Mouse (Mus musculus): Measurements from ENCODE around the gene Cyp2ab1. TPM values are rescaled to one million over a fixed set of nuclear protein-coding genes. Genes with fewer than 3 reads are reported as not detected.

Cyp2ab1 gene
- polyA plus RNA-seq, 1 experiment from 2014 or later = not detected

DNA sequence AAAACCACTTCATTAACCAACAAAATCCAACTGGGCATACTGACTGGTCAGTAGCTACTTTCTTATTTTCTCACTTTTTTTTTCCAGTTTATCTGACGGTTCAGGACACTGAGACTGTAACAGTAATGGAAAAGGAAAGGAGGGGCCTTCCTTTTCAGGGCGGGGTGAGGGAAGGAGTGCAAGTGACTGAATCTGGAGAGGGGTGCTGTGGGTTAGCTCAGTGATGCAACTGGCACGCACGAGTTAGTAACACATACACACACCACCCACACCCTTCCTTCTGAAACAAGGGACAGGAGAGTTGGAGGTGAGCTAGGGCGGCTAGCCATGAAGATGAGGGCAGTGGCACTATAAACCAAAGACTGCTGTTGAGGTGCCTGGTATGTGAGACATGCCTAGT lies 1.3 kb downstream of the Cyp2ab1 start:
- Histone ChIP-seq H3K4me2 (ENCODE audit: low read depth, low read length) (no peak overlapping the region), H3K27ac (ENCODE audit: low read depth) (no peak overlapping the region), H3K4me3 (ENCODE audit: low read depth, low read length) (no peak overlapping the region), H3K27me3 (ENCODE audit: insufficient read depth, low read length) (no peaks in the 10 kb centered on the region), H3K9me3 (ENCODE audit: low read length) (no peaks in the 10 kb centered on the region), H3K36me3 (replicated peaks; ENCODE audit: insufficient read depth, low read length) (no peaks in the 10 kb centered on the region), H3K9ac (replicated peaks) (no peak overlapping the region), H3K4me1 (ENCODE audit: insufficient read depth) (no peaks in the 10 kb centered on the region)
- TF ChIP-seq EP300 (IDR thresholded peaks at IDR 0.05; ENCODE audit: low read depth) = no peak
- TF ChIP-seq CTCF (IDR thresholded peaks at IDR 0.05; ENCODE audit: low read depth) = no peak
- DNase-seq (no peak), ATAC-seq (no peak)
- WGBS (ENCODE audit: insufficient replicate concordance) = 40% methylated on average over 5 of the region's 5 CpGs

DNA sequence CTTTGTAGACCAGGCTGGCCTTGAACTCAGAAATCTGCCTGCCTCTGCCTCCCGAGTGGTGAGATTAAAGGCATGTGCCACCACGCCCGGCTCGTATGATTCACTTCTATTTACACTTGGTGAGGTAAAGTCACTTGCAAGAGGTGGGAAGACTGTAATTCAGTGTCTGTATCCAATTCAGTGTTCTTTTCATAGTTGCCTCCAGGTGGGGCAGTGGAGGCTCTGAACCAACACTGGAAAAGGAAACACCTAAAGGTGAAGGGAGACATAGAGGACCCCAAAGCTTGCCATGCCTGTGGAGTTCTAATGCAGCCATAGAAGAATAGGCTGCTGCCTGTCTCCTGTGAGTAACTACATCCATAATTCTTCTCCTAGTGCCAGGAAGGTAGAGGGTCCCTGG lies 2.9 kb downstream of the Cyp2ab1 start:
- 70% methylated on average over 4 of the region's 4 CpGs for WGBS (ENCODE audit: insufficient replicate concordance)
- no peaks in the 10 kb centered on the region for H3K9me3 ChIP-seq (ENCODE audit: low read length)
- H3K27ac ChIP-seq (ENCODE audit: low read depth) = no peak overlapping the region
- ATAC-seq = no peak
- TF ChIP-seq CTCF (IDR thresholded peaks at IDR 0.05; ENCODE audit: low read depth) (peak; percentile 33), EP300 (IDR thresholded peaks at IDR 0.05; ENCODE audit: low read depth) (no peak)
- H3K36me3 ChIP-seq (replicated peaks; ENCODE audit: insufficient read depth, low read length) = no peaks in the 10 kb centered on the region
- no peak overlapping the region for H3K9ac ChIP-seq (replicated peaks)
- H3K4me3 ChIP-seq (ENCODE audit: low read depth, low read length) = no peak overlapping the region
- no peaks in the 10 kb centered on the region for H3K4me1 ChIP-seq (ENCODE audit: insufficient read depth)
- no peak overlapping the region for H3K4me2 ChIP-seq (ENCODE audit: low read depth, low read length)
- no peak for DNase-seq
- no peaks in the 10 kb centered on the region for H3K27me3 ChIP-seq (ENCODE audit: insufficient read depth, low read length)

DNA sequence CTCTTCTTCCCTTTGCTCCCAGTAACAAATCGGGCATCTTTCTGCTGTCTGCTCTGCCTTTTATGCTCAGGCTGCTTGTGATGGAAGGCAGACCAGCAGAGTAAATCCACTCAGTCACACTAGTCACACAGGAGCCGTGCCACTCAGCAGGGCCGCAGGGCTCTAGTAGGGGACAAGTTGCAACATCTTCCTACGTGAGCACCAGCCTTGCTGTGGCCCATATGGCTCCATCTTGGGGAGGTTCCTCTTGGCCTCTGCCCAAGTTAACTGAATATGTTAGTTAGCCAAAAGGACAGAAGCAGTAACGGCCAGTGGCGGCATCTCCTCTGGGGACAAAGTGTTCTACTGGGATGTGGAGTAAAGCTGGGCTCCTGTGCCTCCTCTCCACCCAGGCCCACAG lies 8.4 kb downstream of the Cyp2ab1 start:
- DNase-seq = peak; percentile 30
- Histone ChIP-seq H3K27me3 (ENCODE audit: insufficient read depth, low read length) (no peaks in the 10 kb centered on the region), H3K4me2 (ENCODE audit: low read depth, low read length) (no peak overlapping the region), H3K27ac (ENCODE audit: low read depth) (no peak overlapping the region), H3K9ac (replicated peaks) (no peak overlapping the region), H3K36me3 (replicated peaks; ENCODE audit: insufficient read depth, low read length) (no peaks in the 10 kb centered on the region), H3K4me1 (ENCODE audit: insufficient read depth) (no peaks in the 10 kb centered on the region), H3K4me3 (ENCODE audit: low read depth, low read length) (no peak overlapping the region), H3K9me3 (ENCODE audit: low read length) (no peaks in the 10 kb centered on the region)
- ATAC-seq = peak; percentile 68
- WGBS (ENCODE audit: insufficient replicate concordance) = 60% methylated on average over 6 of the region's 6 CpGs
- TF ChIP-seq CTCF (IDR thresholded peaks at IDR 0.05; ENCODE audit: low read depth) (no peak), EP300 (IDR thresholded peaks at IDR 0.05; ENCODE audit: low read depth) (no peak)

DNA sequence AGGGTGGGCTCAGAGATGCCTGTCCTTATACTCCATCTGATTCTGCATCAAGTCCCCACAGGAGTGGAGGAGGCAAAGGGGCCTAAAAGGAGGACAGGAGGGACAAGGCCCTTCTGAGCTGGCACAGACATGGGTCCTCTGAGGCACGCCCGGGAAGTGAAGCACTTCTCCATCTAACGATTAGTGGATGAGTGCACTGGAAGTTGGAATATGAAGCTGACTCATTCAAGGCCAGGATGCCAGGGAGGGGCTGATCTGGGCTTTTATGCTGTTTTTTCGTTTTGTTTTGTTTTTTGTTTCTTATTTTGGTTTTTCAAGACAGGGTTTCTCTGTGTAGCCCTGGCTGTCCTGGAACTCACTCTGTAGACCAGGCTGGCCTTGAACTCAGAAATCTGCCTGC lies 9.9 kb downstream of the Cyp2ab1 start:
- TF ChIP-seq EP300 (IDR thresholded peaks at IDR 0.05; ENCODE audit: low read depth) (no peak), CTCF (IDR thresholded peaks at IDR 0.05; ENCODE audit: low read depth) (no peak)
- no peaks in the 10 kb centered on the region for H3K4me1 ChIP-seq (ENCODE audit: insufficient read depth)
- H3K4me3 ChIP-seq (ENCODE audit: low read depth, low read length) = no peak overlapping the region
- H3K27me3 ChIP-seq (ENCODE audit: insufficient read depth, low read length) = no peaks in the 10 kb centered on the region
- no peaks in the 10 kb centered on the region for H3K36me3 ChIP-seq (replicated peaks; ENCODE audit: insufficient read depth, low read length)
- WGBS (ENCODE audit: insufficient replicate concordance) = 73% methylated on average over 4 of the region's 4 CpGs
- DNase-seq (no peak), ATAC-seq (no peak)
- no peak overlapping the region for H3K27ac ChIP-seq (ENCODE audit: low read depth)
- no peak overlapping the region for H3K9ac ChIP-seq (replicated peaks)
- H3K9me3 ChIP-seq (ENCODE audit: low read length) = no peaks in the 10 kb centered on the region
- no peak overlapping the region for H3K4me2 ChIP-seq (ENCODE audit: low read depth, low read length)

DNA sequence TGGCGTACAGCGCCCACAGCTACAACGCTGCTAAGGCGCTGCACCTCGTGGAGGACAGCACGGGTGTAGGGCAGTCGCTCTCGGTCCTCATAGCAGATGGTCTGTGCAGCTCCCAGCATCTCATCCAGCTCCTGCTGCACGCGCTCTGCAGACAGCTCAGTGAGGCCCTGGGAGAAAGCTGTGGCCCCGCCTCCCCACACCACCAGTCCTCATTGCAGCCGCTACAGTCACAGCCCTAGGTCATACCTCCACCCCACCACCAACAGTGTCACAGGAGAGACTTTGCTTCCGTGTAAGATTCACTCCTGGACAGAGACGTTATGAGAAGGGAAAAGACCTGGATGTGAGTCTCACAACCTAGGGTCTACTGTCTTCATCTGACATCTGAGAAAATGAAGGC lies 12.9 kb downstream of the Cyp2ab1 start:
- DNase-seq = no peak
- Histone ChIP-seq H3K4me2 (ENCODE audit: low read depth, low read length) (no peak overlapping the region), H3K9me3 (ENCODE audit: low read length) (no peaks in the 10 kb centered on the region), H3K27me3 (ENCODE audit: insufficient read depth, low read length) (no peaks in the 10 kb centered on the region), H3K4me1 (ENCODE audit: insufficient read depth) (no peaks in the 10 kb centered on the region), H3K36me3 (replicated peaks; ENCODE audit: insufficient read depth, low read length) (no peaks in the 10 kb centered on the region), H3K9ac (replicated peaks) (no peak overlapping the region), H3K4me3 (ENCODE audit: low read depth, low read length) (no peak overlapping the region), H3K27ac (ENCODE audit: low read depth) (no peak overlapping the region)
- TF ChIP-seq EP300 (IDR thresholded peaks at IDR 0.05; ENCODE audit: low read depth) = no peak
- TF ChIP-seq CTCF (IDR thresholded peaks at IDR 0.05; ENCODE audit: low read depth) = no peak
- ATAC-seq = no peak
- 59% methylated on average over 14 of the region's 14 CpGs for WGBS (ENCODE audit: insufficient replicate concordance)

DNA sequence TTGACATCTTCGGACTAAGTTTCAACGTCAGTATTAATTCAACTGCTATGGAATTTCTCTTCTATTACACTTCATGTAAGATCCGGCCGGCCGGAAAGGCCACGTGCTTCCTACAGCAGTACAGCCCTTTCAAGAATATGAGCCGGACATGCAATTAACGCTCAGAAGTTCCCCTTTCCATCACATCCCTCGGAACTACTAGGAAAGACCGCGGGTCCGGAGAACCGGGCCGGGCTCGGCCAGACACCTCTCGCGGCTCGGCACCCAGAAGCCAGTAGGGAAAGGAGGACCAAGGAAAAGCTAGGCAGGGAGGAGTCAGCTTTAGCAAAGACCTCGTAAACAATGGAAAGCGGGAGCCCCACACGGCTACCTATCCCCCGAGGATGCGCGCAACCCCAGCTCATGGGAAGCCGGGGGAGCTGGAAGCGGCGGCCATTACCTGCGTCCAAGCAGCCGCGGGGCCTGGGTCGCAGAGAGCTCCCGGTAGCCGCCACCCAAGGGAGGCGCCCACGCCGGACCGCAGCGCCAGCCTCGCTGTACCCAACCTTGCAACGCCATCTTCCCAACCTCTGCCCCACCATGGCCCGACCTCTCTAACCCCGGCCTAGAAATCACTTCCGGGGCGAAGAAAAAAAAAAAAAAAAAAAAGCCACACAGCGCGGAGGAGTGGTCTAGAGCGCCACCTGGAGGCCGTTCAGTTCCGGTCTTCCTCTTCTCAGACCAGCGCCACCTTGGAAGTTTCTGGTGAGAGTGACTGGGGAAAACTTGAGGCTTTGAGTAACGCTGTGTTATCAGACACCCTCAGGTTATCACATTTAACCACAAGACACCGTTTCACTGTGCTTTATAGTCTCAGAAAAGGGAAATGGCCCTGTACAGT lies 23.2 kb downstream of the Cyp2ab1 start, which contains the start of gene Parl:
Parl (minus strand) TSS at position 618 of the 880 bp plus-strand sequence.
- Histone ChIP-seq H3K9ac (replicated peaks) (peak within 1 kb of the TSS; percentile 90), H3K36me3 (replicated peaks; ENCODE audit: insufficient read depth, low read length) (peaks cover 8% of the 10 kb centered on the region), H3K27ac (ENCODE audit: low read depth) (peak within 1 kb of the TSS; percentile 89), H3K4me3 (ENCODE audit: low read depth, low read length) (peak within 1 kb of the TSS; percentile 94), H3K27me3 (ENCODE audit: insufficient read depth, low read length) (no peaks in the 10 kb centered on the region), H3K4me2 (ENCODE audit: low read depth, low read length) (peak within 1 kb of the TSS; percentile 89), H3K9me3 (ENCODE audit: low read length) (no peaks in the 10 kb centered on the region), H3K4me1 (ENCODE audit: insufficient read depth) (peaks cover 16% of the 10 kb centered on the region)
- peak; percentile 96 for TF ChIP-seq CTCF (IDR thresholded peaks at IDR 0.05; ENCODE audit: low read depth)
- peak; percentile 78 for TF ChIP-seq EP300 (IDR thresholded peaks at IDR 0.05; ENCODE audit: low read depth)
- DNase-seq = peak; percentile 94
- peak; percentile 96 for ATAC-seq
- WGBS (ENCODE audit: insufficient replicate concordance) = under 1% methylated on average over 52 of the region's 52 CpGs
